Mouse (Mus musculus) erythroblast, embryonic 14.5 days (primary cell): ENCODE measurements around the gene Apip.

Source experiments
- GATA1 ChIP-seq: IDR thresholded peaks from 2 replicates; pipeline ENCODE4 v1.6.1; 2012; ENCODE audit warnings: low read length, inconsistent platforms, mixed read lengths
- TAL1 ChIP-seq: IDR thresholded peaks from 3 replicates; pipeline ENCODE4 v1.6.1; 2012; ENCODE audit warnings: low read length, inconsistent platforms, mixed read lengths

GRCm38 (mm10) chr2:103106172-103106571 is 32.7 kb downstream of the Apip start:
- TF ChIP-seq TAL1 = no peak
- no peak for TF ChIP-seq GATA1
